Mouse (Mus musculus): ENCODE measurements at regions not wholly inside any gene's neighbourhood (a gene's known extent, or its start where the extent isn't known, plus 50 kb on each side); places are given as distances from the start of the nearest gene placed in this dataset.

- TF ChIP-seq POLR2A (IDR thresholded peaks at IDR 0.05; ENCODE audit: borderline replicate concordance, extremely low read depth, low read depth, low read length) (no peak; the same call in 1 of the 2 replicates), CTCF (IDR thresholded peaks at IDR 0.05; ENCODE audit: insufficient read depth, low read length) (no peak)
These were observed 64.5 kb upstream of the Ppara start for GRCm38 (mm10) chr15:85670176-85670788.
